Mouse (Mus musculus): ENCODE data around the gene Lhx2. TPM values are rescaled to one million over a fixed set of nuclear protein-coding genes. Genes with fewer than 3 reads are reported as not detected.
A peak's percentile ranks its signal among the peaks of the same experiment; 100 is the strongest.

Lhx2 gene
- total RNA-seq, 2 experiments from 2014 or later, result 76.6 to 86.9 TPM

GRCm38 (mm10) chr2:38394977-38395868 lies 56.1 kb downstream of the Lhx2 start:
- intact Hi-C loops (cut with DNase I), result no loop called here
- DNase-seq (ENCODE audit: low spot score in 2 of 2), result peak; percentile 51 to 79

GRCm38 (mm10) chr2:38395869-38396236 lies 56.8 kb downstream of the Lhx2 start:
- DNase-seq (ENCODE audit: low spot score in 2 of 2), result no peak

GRCm38 (mm10) chr2:38397306-38397705 lies 58.2 kb downstream of the Lhx2 start:
- intact Hi-C loops (cut with DNase I), result no loop called here
- DNase-seq (ENCODE audit: low spot score in 2 of 2), result no peak

More at GRCm38 (mm10) chr2:38395869-38396236, 56.8 kb downstream of the Lhx2 start:
- intact Hi-C loops (cut with DNase I), result no loop called here

- intact Hi-C loops (cut with DNase I), result no loop called here
- no peak for DNase-seq (ENCODE audit: low spot score in 2 of 2)
Measured at GRCm38 (mm10) chr2:38397882-38398281, 58.8 kb downstream of the Lhx2 start.

- DNase-seq (ENCODE audit: low spot score in 2 of 2), result peak; percentile 37 to 87
Measured at GRCm38 (mm10) chr2:38402611-38403010, 63.5 kb downstream of the Lhx2 start.

GRCm38 (mm10) chr2:38403231-38403630 lies 64.2 kb downstream of the Lhx2 start:
- DNase-seq (ENCODE audit: low spot score in 2 of 2), result peak; percentile 76 to 95
- intact Hi-C loops (cut with DNase I), result loop anchor here (2.0 kb wide), 1 partner anchor 46 kb away; no protein-coding TSS in a partner anchor

More at GRCm38 (mm10) chr2:38402611-38403010, 63.5 kb downstream of the Lhx2 start:
- intact Hi-C loops (cut with DNase I), result loop anchor here (2.0 kb wide), 1 partner anchor 46 kb away; no protein-coding TSS in a partner anchor

- no peak for DNase-seq (ENCODE audit: low spot score in 2 of 2)
- intact Hi-C loops (cut with DNase I), result no loop called here
Measured at GRCm38 (mm10) chr2:38404007-38404596, 65.0 kb downstream of the Lhx2 start.

GRCm38 (mm10) chr2:38405356-38405755 lies 66.3 kb downstream of the Lhx2 start:
- no peak for DNase-seq (ENCODE audit: low spot score in 2 of 2)

GRCm38 (mm10) chr2:38409309-38409708 lies 70.2 kb downstream of the Lhx2 start:
- no peak for DNase-seq (ENCODE audit: low spot score in 2 of 2)
- intact Hi-C loops (cut with DNase I), result no loop called here

More at GRCm38 (mm10) chr2:38405356-38405755, 66.3 kb downstream of the Lhx2 start:
- intact Hi-C loops (cut with DNase I), result no loop called here

GRCm38 (mm10) chr2:38410227-38410626 lies 71.1 kb downstream of the Lhx2 start:
- peak in 1 of 2 experiments; percentile 65 for DNase-seq (ENCODE audit: low spot score in 2 of 2)
- intact Hi-C loops (cut with DNase I), result no loop called here

GRCm38 (mm10) chr2:38412599-38413177 lies 73.6 kb downstream of the Lhx2 start:
- no peak for DNase-seq (ENCODE audit: low spot score in 2 of 2)
- intact Hi-C loops (cut with DNase I), result no loop called here

GRCm38 (mm10) chr2:38417970-38418369 lies 78.9 kb downstream of the Lhx2 start:
- DNase-seq (ENCODE audit: low spot score in 2 of 2), result no peak
- intact Hi-C loops (cut with DNase I), result no loop called here

Other genes starting within 250 kb of the Lhx2 start
- 10 to 100 TPM; 69.9 to 77.0 TPM for gene Dennd1a, start 51.9 kb upstream of the Lhx2 start, total RNA-seq (2021)
- 10 to 100 TPM; 29.4 to 29.8 TPM for gene Nek6, start 172.4 kb downstream of the Lhx2 start, total RNA-seq (2021)

Measured in left cerebral cortex, postnatal 25 days (tissue).